Mouse (Mus musculus) brain, embryonic 18.5 days (tissue): ENCODE results near the gene Klf12.

ENCODE experiments used
- DNase-seq: peaks from one replicate; pipeline ENCODE4 v3.0.0-alpha.2; 2012; ENCODE audit warnings: low read depth, low spot score

Klf12 gene

GRCm38 (mm10) chr14:100235746-100236145 is 48.7 kb downstream of the Klf12 start:
- no peak for DNase-seq

GRCm38 (mm10) chr14:100231384-100231783 is 53.1 kb downstream of the Klf12 start:
- no peak for DNase-seq

GRCm38 (mm10) chr14:100228120-100228519 is 56.4 kb downstream of the Klf12 start:
- DNase-seq, result no peak

- DNase-seq, result no peak
Observed at GRCm38 (mm10) chr14:100227717-100228116, 56.8 kb downstream of the Klf12 start.

GRCm38 (mm10) chr14:100224151-100224550 is 60.3 kb downstream of the Klf12 start:
- no peak for DNase-seq

GRCm38 (mm10) chr14:100222260-100222659 is 62.2 kb downstream of the Klf12 start:
- no peak for DNase-seq

GRCm38 (mm10) chr14:100215213-100215785 is 69.2 kb downstream of the Klf12 start:
- no peak for DNase-seq

GRCm38 (mm10) chr14:100213066-100213465 is 71.4 kb downstream of the Klf12 start:
- DNase-seq, result no peak

- no peak for DNase-seq
Observed at GRCm38 (mm10) chr14:100211826-100212117, 72.7 kb downstream of the Klf12 start.

GRCm38 (mm10) chr14:100211036-100211825 is 73.2 kb downstream of the Klf12 start:
- peak; percentile 8 for DNase-seq

GRCm38 (mm10) chr14:100209814-100210419 is 74.6 kb downstream of the Klf12 start:
- DNase-seq, result no peak

- DNase-seq, result peak; percentile 10
Observed at GRCm38 (mm10) chr14:100207081-100207480, 77.4 kb downstream of the Klf12 start.

GRCm38 (mm10) chr14:100206207-100206606 is 78.3 kb downstream of the Klf12 start:
- DNase-seq, result no peak

- no peak for DNase-seq
Observed at GRCm38 (mm10) chr14:100200058-100200688, 84.3 kb downstream of the Klf12 start.

- DNase-seq, result no peak
Observed at GRCm38 (mm10) chr14:100198636-100199035, 85.8 kb downstream of the Klf12 start.

- no peak for DNase-seq
Observed at GRCm38 (mm10) chr14:100197199-100197598, 87.3 kb downstream of the Klf12 start.

GRCm38 (mm10) chr14:100189490-100190197 is 94.8 kb downstream of the Klf12 start:
- no peak for DNase-seq

- no peak for DNase-seq
Observed at GRCm38 (mm10) chr14:100187372-100187771, 97.1 kb downstream of the Klf12 start.

- no peak for DNase-seq
Observed at GRCm38 (mm10) chr14:100177796-100178195, 106.7 kb downstream of the Klf12 start.

- no peak for DNase-seq
Observed at GRCm38 (mm10) chr14:100165075-100165474, 119.4 kb downstream of the Klf12 start.

- DNase-seq, result no peak
Observed at GRCm38 (mm10) chr14:100156639-100157038, 127.8 kb downstream of the Klf12 start.

GRCm38 (mm10) chr14:100147666-100148065 is 136.8 kb downstream of the Klf12 start:
- no peak for DNase-seq
